23 mouse cellular contexts compared by ENCODE assay signal in the genomic region with DNA sequence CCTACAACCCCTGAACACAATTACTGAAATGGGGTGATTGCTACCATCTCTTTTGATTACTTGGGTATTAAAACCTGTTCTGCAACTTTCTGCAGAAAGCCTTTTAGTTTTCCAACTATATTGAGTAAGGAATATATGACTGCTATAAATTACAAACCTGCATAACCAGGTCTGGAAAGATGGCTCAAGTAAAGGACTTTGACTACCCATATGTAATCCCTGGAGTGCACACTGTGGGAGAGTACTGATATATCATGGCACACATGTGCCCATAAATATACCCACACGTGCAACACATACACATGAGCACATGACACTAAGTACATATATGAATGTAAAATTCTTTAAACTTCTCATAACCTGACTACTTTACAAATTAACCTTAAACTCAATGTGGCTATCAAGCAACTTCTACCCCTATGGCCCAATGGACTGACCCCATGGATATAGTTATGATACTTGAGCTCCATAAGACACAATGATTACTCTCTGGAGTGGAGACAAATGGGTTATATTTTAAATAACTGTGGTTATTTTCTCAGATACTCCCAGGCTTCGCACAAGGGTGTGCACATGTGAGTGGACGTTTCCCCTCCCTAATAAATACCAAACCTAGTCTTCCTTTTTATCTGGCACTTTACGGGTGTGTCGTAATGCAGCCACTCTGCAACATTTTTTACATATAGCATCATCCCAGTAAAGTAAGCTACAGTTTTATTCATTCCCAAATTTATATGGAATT.
"Had no signal": no experiment of that assay in that cellular context is flagged by ENCODE, and none has a peak within 500 bp of the region (broad histone marks: within the 10 kb centered on the region; RNA-seq: fewer than 3 reads in every experiment).

No protein-coding gene starts in this region.

- ATAC-seq: hindbrain, postnatal 0 days; liver, embryonic 12.5 days had no signal

- H3K4me2 ChIP-seq: heart, embryonic 12.5 days; hindbrain, embryonic 13.5 days; hindbrain, embryonic 15.5 days; limb, embryonic 13.5 days; limb, embryonic 15.5 days; liver, embryonic 12.5 days had no signal

- H3K4me3 ChIP-seq: gastrocnemius, adult 2 months; heart, embryonic 10.5 days; heart, embryonic 12.5 days; hindbrain, embryonic 13.5 days; hindbrain, embryonic 15.5 days; limb, embryonic 13.5 days; limb, embryonic 15.5 days; liver, embryonic 12.5 days had no signal

- H3K36me3 ChIP-seq: heart, embryonic 10.5 days; heart, embryonic 12.5 days; hindbrain, embryonic 13.5 days; hindbrain, embryonic 15.5 days; limb, embryonic 13.5 days; limb, embryonic 15.5 days; liver, embryonic 12.5 days had no signal

- H3K9ac ChIP-seq: heart, embryonic 12.5 days; hindbrain, embryonic 13.5 days; hindbrain, embryonic 15.5 days; limb, embryonic 13.5 days; limb, embryonic 15.5 days; liver, embryonic 12.5 days; liver, embryonic 14.5 days had no signal

- H3K4me1 ChIP-seq: heart, embryonic 10.5 days; heart, embryonic 12.5 days; hindbrain, embryonic 13.5 days; hindbrain, embryonic 15.5 days; limb, embryonic 13.5 days; limb, embryonic 15.5 days; liver, embryonic 12.5 days had no signal

- H3K27me3 ChIP-seq: heart, embryonic 12.5 days; hindbrain, embryonic 13.5 days; hindbrain, embryonic 15.5 days; limb, embryonic 13.5 days; limb, embryonic 15.5 days; liver, embryonic 12.5 days had no signal

- H3K27ac ChIP-seq: gastrocnemius, adult 2 months; heart, embryonic 10.5 days; hindbrain, embryonic 13.5 days; hindbrain, embryonic 15.5 days; hindbrain, postnatal 0 days; limb, embryonic 13.5 days; limb, embryonic 15.5 days; liver, embryonic 12.5 days; liver, embryonic 14.5 days had no signal

- DNase-seq: gastrocnemius, adult 2 months; gastrocnemius, postnatal 10 days; gastrocnemius, postnatal 36 days; heart, adult 18-20 months; heart, postnatal 10 days; heart, postnatal 36 days; kidney, adult 18-20 months; kidney, adult 8-10 months; kidney, postnatal 10 days; kidney, postnatal 25 days; kidney, postnatal 4 days; layer of hippocampus, adult 9-11 months; layer of hippocampus, postnatal 36 days; left cerebral cortex, postnatal 4 days had no signal

- H3K9me3 ChIP-seq: heart, embryonic 10.5 days; heart, embryonic 12.5 days; hindbrain, embryonic 13.5 days; hindbrain, embryonic 15.5 days; limb, embryonic 13.5 days; limb, embryonic 15.5 days; liver, embryonic 12.5 days had no signal
